Comparison of ENCODE assay signal across 8 mouse cellular contexts in the genomic region with DNA sequence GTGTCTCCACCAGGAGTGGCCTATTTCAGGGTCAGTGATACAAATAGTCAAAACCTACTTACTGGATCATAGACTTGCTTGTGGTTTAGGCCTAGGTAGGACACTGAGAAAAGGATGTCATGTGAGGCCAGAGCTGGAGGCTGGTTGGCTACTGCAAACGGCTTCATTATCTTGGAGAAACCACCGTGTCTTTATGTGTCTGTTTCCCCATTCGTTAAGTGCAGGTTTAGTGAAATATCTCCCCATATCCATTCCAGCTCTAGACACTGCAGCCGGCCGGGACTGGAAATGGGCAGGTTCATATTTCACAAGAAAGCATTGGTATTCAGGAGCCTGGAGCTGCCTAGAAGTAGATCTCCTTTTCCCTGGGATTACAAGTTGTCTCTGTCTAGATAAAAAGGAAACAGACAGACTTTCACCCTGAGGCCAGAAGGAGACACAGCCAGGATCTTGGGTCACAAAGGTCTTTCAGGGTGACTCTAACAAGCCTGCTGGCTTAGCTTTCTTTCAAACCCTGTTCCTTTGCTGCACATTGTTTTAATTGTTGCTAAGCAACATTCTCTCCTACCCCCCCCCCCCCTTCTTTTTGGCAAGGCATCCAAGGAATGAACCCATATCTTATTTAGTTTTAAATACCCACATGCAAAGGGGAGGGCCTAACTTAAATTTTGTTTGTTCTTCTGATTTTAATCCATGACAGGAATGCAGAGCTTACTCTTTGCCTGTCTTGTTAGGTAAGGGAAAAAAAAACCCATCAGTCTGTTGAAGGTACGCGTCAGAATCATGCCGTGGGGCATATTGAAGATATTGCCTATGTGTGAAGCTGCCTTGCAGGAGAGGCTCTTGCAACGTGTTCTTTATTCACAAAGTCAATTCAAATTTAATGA. TPM values are rescaled to one million over a fixed set of nuclear protein-coding genes. Genes with fewer than 3 reads are reported as not detected.
A peak's percentile ranks its signal among the peaks of the same experiment; 100 is the strongest.
DNase-seq lines count a peak whose midpoint lies in the region; ATAC-seq and TF ChIP-seq lines count a peak whose summit lies in the region.

No protein-coding gene starts in this region.

- TF ChIP-seq POLR2A in lung, adult 2 months (IDR thresholded peaks at IDR 0.05; ENCODE audit: borderline replicate concordance, extremely low read depth, low read depth, low read length), result no peak

- no peak overlapping the region for H3K4me3 ChIP-seq in lung, adult 2 months (replicated peaks; ENCODE audit: extremely low read depth, low read depth, low read length)
- H3K4me3 ChIP-seq in forebrain, embryonic 13.5 days, result no peak overlapping the region
- no peak overlapping the region for H3K4me3 ChIP-seq in neural tube, embryonic 13.5 days

- no peaks in the 10 kb centered on the region for H3K27me3 ChIP-seq in forebrain, embryonic 13.5 days
- H3K27me3 ChIP-seq in neural tube, embryonic 13.5 days, result no peaks in the 10 kb centered on the region

- TF ChIP-seq CTCF in lung, adult 2 months (IDR thresholded peaks at IDR 0.05; ENCODE audit: insufficient read depth, low read length), result no peak

- peak; percentile 59 for ATAC-seq in forebrain, embryonic 13.5 days
- 0 out of 2 replicates have a peak, but pooled peaks have one; percentile 34 for ATAC-seq in neural tube, embryonic 13.5 days (ENCODE audit: low read depth)
- no peak for ATAC-seq in activated CD4-positive, CD25-positive, alpha-beta regulatory T cell, adult 4 months

- WGBS in lung, adult 2 months, result 49% methylated on average over 9 of the region's 9 CpGs
- 11% methylated on average over 9 of the region's 9 CpGs for WGBS in forebrain, embryonic 13.5 days
- 36% methylated on average over 9 of the region's 9 CpGs for WGBS in neural tube, embryonic 13.5 days

- H3K4me2 ChIP-seq in forebrain, embryonic 13.5 days, result no peak overlapping the region
- H3K4me2 ChIP-seq in neural tube, embryonic 13.5 days, result no peak overlapping the region

- no peaks in the 10 kb centered on the region for H3K36me3 ChIP-seq in forebrain, embryonic 13.5 days (ENCODE audit: poor library complexity, severe bottlenecking)
- H3K36me3 ChIP-seq in neural tube, embryonic 13.5 days, result no peaks in the 10 kb centered on the region

- peak overlapping the region; percentile 78 for H3K27ac ChIP-seq in forebrain, embryonic 13.5 days
- H3K27ac ChIP-seq in neural tube, embryonic 13.5 days (replicated peaks), result peak overlapping the region; percentile 65; the same call in 1 of the 2 replicates

- H3K9me3 ChIP-seq in forebrain, embryonic 13.5 days (replicated peaks), result no peaks in the 10 kb centered on the region
- H3K9me3 ChIP-seq in neural tube, embryonic 13.5 days, result no peaks in the 10 kb centered on the region

- DNase-seq in lung, adult 2 months, result peak; percentile 31
- no peak for DNase-seq in lung, postnatal 4 days
- peak; percentile 43 for DNase-seq in kidney, postnatal 10 days
- no peak for DNase-seq in thymus, postnatal 36 days
- no peak for DNase-seq in thymus, adult 18-20 months

- H3K9ac ChIP-seq in forebrain, embryonic 13.5 days, result no peak overlapping the region
- no peak overlapping the region for H3K9ac ChIP-seq in neural tube, embryonic 13.5 days

- H3K4me1 ChIP-seq in lung, adult 2 months (ENCODE audit: control insufficient read depth, insufficient read depth, low read length), result peaks cover 14% of the 10 kb centered on the region
- peaks cover 29% of the 10 kb centered on the region for H3K4me1 ChIP-seq in forebrain, embryonic 13.5 days
- peaks cover 19% of the 10 kb centered on the region for H3K4me1 ChIP-seq in neural tube, embryonic 13.5 days (replicated peaks)

RNA-seq across cellular contexts. Expression of a gene that starts 36.4 kb away (rescaled TPM):
- polyA plus RNA-seq in lung, adult 2 months (2012; rRNA removed), result 22.6 and 37.7 TPM in 2 replicates
- 5.7 and 6.9 TPM in 2 replicates for polyA plus RNA-seq in forebrain, embryonic 13.5 days (2015; fragmentation: Nextera tagmentation; extraction: Ambion mirVana)
- polyA plus RNA-seq in neural tube, embryonic 13.5 days (2015; fragmentation: Nextera tagmentation; extraction: Ambion mirVana), result 4.2 and 4.6 TPM in 2 replicates
- polyA plus RNA-seq in activated CD4-positive, CD25-positive, alpha-beta regulatory T cell, adult 4 months (2017; shearing (Covaris generic)), result 10 to 100 TPM; 15.8 to 21.2 TPM

Comparison
In these comparisons a context has a peak if more than half of its experiments do, and no peak if none do; other contexts are left out.
1. DNase-seq: peak in lung, adult 2 months (single experiment) and kidney, postnatal 10 days (single experiment); none in lung, postnatal 4 days (0 of 2), thymus, postnatal 36 days (0 of 2) and thymus, adult 18-20 months (0 of 2).